Mouse (Mus musculus): ENCODE measurements at regions not wholly inside any gene's neighbourhood (a gene's known extent, or its start where the extent isn't known, plus 50 kb on each side); places are given as distances from the start of the nearest gene placed in this dataset.
"Not testable (repeated sequence)": the region's sequence is repeated elsewhere in the genome, so short reads cannot be mapped to it uniquely, and the experiment has no call there.

DNA sequence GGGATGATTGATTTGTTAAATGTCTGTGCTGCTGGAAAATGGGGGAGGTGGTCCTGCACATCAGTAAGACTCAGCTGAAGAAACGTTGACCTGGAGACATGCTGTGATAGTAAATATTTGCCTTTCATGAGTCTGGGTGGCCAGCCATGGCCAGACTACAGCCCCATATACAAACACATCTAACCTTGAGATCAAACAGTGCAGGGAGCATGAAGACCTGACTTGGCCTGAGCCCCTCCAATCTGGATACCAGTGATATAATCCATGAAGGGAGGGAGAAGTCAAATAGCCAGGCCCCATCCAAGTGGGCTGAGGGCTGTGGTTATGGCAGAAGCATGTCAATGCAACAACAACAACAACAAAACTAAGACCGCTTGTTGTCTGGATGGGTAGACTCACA lies 94.6 kb upstream of the Kcnmb2 start:
- DNase-seq (no peak), ATAC-seq (ENCODE audit: low FRiP score, low TSS enrichment) (no peak)
- Histone ChIP-seq H3K27ac (replicated peaks; ENCODE audit: low read depth, low read length) (no peak overlapping the region), H3K9ac (replicated peaks; ENCODE audit: low read length) (no peak overlapping the region), H3K4me1 (ENCODE audit: control insufficient read depth, insufficient read depth, low read length) (no peaks in the 10 kb centered on the region), H3K36me3 (ENCODE audit: control insufficient read depth, insufficient read depth, low read length) (no peaks in the 10 kb centered on the region), H3K9me3 (ENCODE audit: control insufficient read depth, low read length) (no peaks in the 10 kb centered on the region), H3K4me3 (replicated peaks; ENCODE audit: low read depth, low read length) (no peak overlapping the region), H3K27me3 (ENCODE audit: control insufficient read depth, insufficient read depth, low read length) (no peaks in the 10 kb centered on the region), H3K4me2 (ENCODE audit: low read length) (no peak overlapping the region)
- 72% methylated on average over 2 of the region's 2 CpGs for WGBS

- not testable (repeated sequence) for ATAC-seq (ENCODE audit: low FRiP score, low TSS enrichment)
Observed at GRCm38 (mm10) chr3:31809131-31809530, 93.2 kb upstream of the Kcnmb2 start.

GRCm38 (mm10) chr3:31811232-31811631 lies 91.1 kb upstream of the Kcnmb2 start:
- Histone ChIP-seq H3K36me3 (ENCODE audit: control insufficient read depth, insufficient read depth, low read length) (no peaks in the 10 kb centered on the region), H3K9ac (replicated peaks; ENCODE audit: low read length) (no peak overlapping the region), H3K9me3 (ENCODE audit: control insufficient read depth, low read length) (no peaks in the 10 kb centered on the region), H3K27me3 (ENCODE audit: control insufficient read depth, insufficient read depth, low read length) (no peaks in the 10 kb centered on the region), H3K4me3 (replicated peaks; ENCODE audit: low read depth, low read length) (no peak overlapping the region), H3K4me2 (ENCODE audit: low read length) (no peak overlapping the region), H3K27ac (replicated peaks; ENCODE audit: low read depth, low read length) (no peak overlapping the region), H3K4me1 (ENCODE audit: control insufficient read depth, insufficient read depth, low read length) (no peaks in the 10 kb centered on the region)
- ATAC-seq (ENCODE audit: low FRiP score, low TSS enrichment) (no peak), DNase-seq (no peak)
- WGBS, result 80% methylated on average over 4 of the region's 4 CpGs

More at GRCm38 (mm10) chr3:31809131-31809530, 93.2 kb upstream of the Kcnmb2 start:
- not testable (repeated sequence) for H3K4me2 ChIP-seq (ENCODE audit: low read length); H3K4me3 ChIP-seq (replicated peaks; ENCODE audit: low read depth, low read length); H3K9ac ChIP-seq (replicated peaks; ENCODE audit: low read length); H3K27me3 ChIP-seq (ENCODE audit: control insufficient read depth, insufficient read depth, low read length); H3K27ac ChIP-seq (replicated peaks; ENCODE audit: low read depth, low read length); H3K4me1 ChIP-seq (ENCODE audit: control insufficient read depth, insufficient read depth, low read length); H3K9me3 ChIP-seq (ENCODE audit: control insufficient read depth, low read length); H3K36me3 ChIP-seq (ENCODE audit: control insufficient read depth, insufficient read depth, low read length); DNase-seq
- WGBS, result 94% methylated on average over 13 of the region's 13 CpGs

DNA sequence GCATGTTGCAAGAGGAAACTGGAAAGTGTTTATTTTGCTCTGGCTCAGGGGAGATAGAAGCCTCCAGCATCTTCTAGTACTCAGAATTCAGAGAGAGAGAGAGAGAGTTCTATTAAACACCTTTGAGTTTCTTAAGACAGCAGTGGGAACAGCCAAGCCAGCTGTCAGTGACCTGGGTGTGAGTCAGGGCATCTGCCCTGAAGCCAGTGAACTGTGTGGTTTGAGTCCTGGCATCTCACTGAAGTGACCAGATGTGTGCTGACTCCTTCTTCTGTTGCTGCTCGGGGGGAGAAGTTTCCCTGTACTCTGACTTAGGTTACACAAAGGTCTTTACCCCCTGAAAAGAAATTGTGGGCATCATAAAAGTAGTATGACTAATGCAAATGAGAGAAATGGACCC lies 70.4 kb upstream of the Kcnmb2 start:
- Histone ChIP-seq H3K27me3 (ENCODE audit: control insufficient read depth, insufficient read depth, low read length) (no peaks in the 10 kb centered on the region), H3K9ac (replicated peaks; ENCODE audit: low read length) (no peak overlapping the region), H3K27ac (replicated peaks; ENCODE audit: low read depth, low read length) (no peak overlapping the region), H3K9me3 (ENCODE audit: control insufficient read depth, low read length) (no peaks in the 10 kb centered on the region), H3K4me3 (replicated peaks; ENCODE audit: low read depth, low read length) (no peak overlapping the region), H3K4me1 (ENCODE audit: control insufficient read depth, insufficient read depth, low read length) (no peaks in the 10 kb centered on the region), H3K4me2 (ENCODE audit: low read length) (no peak overlapping the region), H3K36me3 (ENCODE audit: control insufficient read depth, insufficient read depth, low read length) (no peaks in the 10 kb centered on the region)
- ATAC-seq (ENCODE audit: low FRiP score, low TSS enrichment) (no peak), DNase-seq (no peak)
- WGBS, result 59% methylated on average over 1 of the region's 1 CpGs

GRCm38 (mm10) chr3:31841253-31841652 lies 61.1 kb upstream of the Kcnmb2 start:
- no peaks in the 10 kb centered on the region for H3K27me3 ChIP-seq (ENCODE audit: control insufficient read depth, insufficient read depth, low read length)
- no peaks in the 10 kb centered on the region for H3K9me3 ChIP-seq (ENCODE audit: control insufficient read depth, low read length)
- no peak overlapping the region for H3K4me2 ChIP-seq (ENCODE audit: low read length)
- H3K4me3 ChIP-seq (replicated peaks; ENCODE audit: low read depth, low read length), result no peak overlapping the region
- H3K9ac ChIP-seq (replicated peaks; ENCODE audit: low read length), result no peak overlapping the region
- no peaks in the 10 kb centered on the region for H3K4me1 ChIP-seq (ENCODE audit: control insufficient read depth, insufficient read depth, low read length)
- no peak for ATAC-seq (ENCODE audit: low FRiP score, low TSS enrichment)
- H3K36me3 ChIP-seq (ENCODE audit: control insufficient read depth, insufficient read depth, low read length), result no peaks in the 10 kb centered on the region
- no peak for DNase-seq
- H3K27ac ChIP-seq (replicated peaks; ENCODE audit: low read depth, low read length), result no peak overlapping the region
- 83% methylated on average over 1 of the region's 1 CpGs for WGBS

- Histone ChIP-seq H3K4me3 (replicated peaks; ENCODE audit: low read depth, low read length) (no peak overlapping the region), H3K4me2 (ENCODE audit: low read length) (no peak overlapping the region), H3K9ac (replicated peaks; ENCODE audit: low read length) (no peak overlapping the region), H3K27ac (replicated peaks; ENCODE audit: low read depth, low read length) (no peak overlapping the region), H3K27me3 (ENCODE audit: control insufficient read depth, insufficient read depth, low read length) (no peaks in the 10 kb centered on the region), H3K4me1 (ENCODE audit: control insufficient read depth, insufficient read depth, low read length) (no peaks in the 10 kb centered on the region), H3K9me3 (ENCODE audit: control insufficient read depth, low read length) (no peaks in the 10 kb centered on the region), H3K36me3 (ENCODE audit: control insufficient read depth, insufficient read depth, low read length) (no peaks in the 10 kb centered on the region)
- ATAC-seq (ENCODE audit: low FRiP score, low TSS enrichment) (no peak), DNase-seq (peak; percentile 40)
- WGBS, result 70% methylated on average over 4 of the region's 4 CpGs
Observed at GRCm38 (mm10) chr3:31847087-31847486, 55.2 kb upstream of the Kcnmb2 start.

All from midbrain, embryonic 14.5 days (tissue).